Mouse (Mus musculus): ENCODE results near the gene Ces3a.
"Not testable (repeated sequence)": the region's sequence is repeated elsewhere in the genome, so short reads cannot be mapped to it uniquely, and the experiment has no call there.

The Ces3a gene

DNA sequence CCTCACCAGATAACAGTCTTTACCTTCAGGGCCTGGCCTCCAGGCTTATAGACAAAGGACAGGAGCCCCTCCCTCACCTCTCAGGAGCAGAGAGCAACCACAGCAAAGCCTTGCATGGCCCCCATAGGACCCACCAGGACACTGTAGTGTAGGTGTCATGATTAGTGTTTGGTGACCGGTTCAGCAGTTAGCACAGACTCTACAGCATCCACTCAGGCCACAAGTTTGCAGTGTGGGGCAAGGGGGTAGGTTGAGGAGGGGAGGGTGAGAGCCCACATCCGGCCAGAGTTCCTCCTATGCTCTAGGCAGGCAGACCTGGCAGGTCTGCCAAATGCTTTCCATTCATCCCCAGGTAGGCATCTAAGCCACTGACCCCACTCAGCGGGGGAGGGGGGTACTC, 45.6 kb downstream of the Ces3a start:
- no peak for DNase-seq (ENCODE audit: low read depth, low spot score)

- DNase-seq (ENCODE audit: low read depth, low spot score) = not testable (repeated sequence)
Observed at GRCm38 (mm10) chr8:105102101-105102785, 53.8 kb downstream of the Ces3a start.

GRCm38 (mm10) chr8:105103701-105104100, 55.3 kb downstream of the Ces3a start:
- not testable (repeated sequence) for DNase-seq (ENCODE audit: low read depth, low spot score)

- DNase-seq (ENCODE audit: low read depth, low spot score) = no peak
Observed at GRCm38 (mm10) chr8:105104220-105104619, 55.8 kb downstream of the Ces3a start.

Data from 3T3-L1 (cell line).